Mouse (Mus musculus) cortical plate, adult 2 months (tissue): ENCODE results near the gene Dscam. TPM values are rescaled to one million over a fixed set of nuclear protein-coding genes. Genes with fewer than 3 reads are reported as not detected.

ENCODE experiments used
- H3K27ac ChIP-seq: fragments of 200-500 bp; 2 replicates; pipeline ENCODE4 v1.5.1; 2012; ENCODE audit warnings: low read length, control low read depth, inconsistent platforms; ENCODE audit not compliant: insufficient read depth
- H3K4me1 ChIP-seq: fragments of 200-500 bp; 2 replicates; pipeline ENCODE4 v1.6.1; 2011; ENCODE audit warnings: low read length; ENCODE audit not compliant: control insufficient read depth, insufficient read depth
- H3K4me3 ChIP-seq: fragments of 200-500 bp; 2 replicates; pipeline ENCODE4 v1.5.1; 2011; ENCODE audit warnings: mild to moderate bottlenecking, low read length, control low read depth; ENCODE audit not compliant: insufficient read depth
- CTCF ChIP-seq: fragments of 200-500 bp; IDR thresholded peaks from 2 replicates; pipeline ENCODE4 v1.5.1; 2011; ENCODE audit warnings: mild to moderate bottlenecking, control low read depth, low read length; ENCODE audit not compliant: insufficient read depth; ENCODE audit errors: extremely low read depth
- POLR2A ChIP-seq: fragments of 200-500 bp; IDR thresholded peaks from 2 replicates; pipeline ENCODE4 v1.6.1; 2011; ENCODE audit warnings: mild to moderate bottlenecking, low read length, control low read depth; ENCODE audit not compliant: insufficient read depth; ENCODE audit errors: extremely low read depth
- polyA plus RNA-seq: library from polyadenylated mRNA; depleted of rRNA; stranded (reverse); fragments of >200 nt; gene quantifications from 2 replicates; pipeline ENCODE4 v1.2.3, GENCODE M21; 2012

The Dscam gene
- polyA plus RNA-seq, 1 experiment = 20.4 TPM

- no peak overlapping the region for H3K27ac ChIP-seq
- H3K4me1 ChIP-seq = peaks cover 13% of the 10 kb centered on the region
- TF ChIP-seq CTCF (no peak), POLR2A (no peak)
- no peak overlapping the region for H3K4me3 ChIP-seq
These were observed 161.2 kb downstream of the Dscam start for GRCm38 (mm10) chr16:97009116-97010055.

GRCm38 (mm10) chr16:97007892-97008527 is 162.5 kb downstream of the Dscam start:
- no peak overlapping the region for H3K4me3 ChIP-seq
- TF ChIP-seq CTCF = no peak
- TF ChIP-seq POLR2A = no peak
- H3K27ac ChIP-seq = no peak overlapping the region
- H3K4me1 ChIP-seq = peaks cover 13% of the 10 kb centered on the region

- Histone ChIP-seq H3K4me3 (no peak overlapping the region), H3K4me1 (peaks cover 13% of the 10 kb centered on the region), H3K27ac (no peak overlapping the region)
- TF ChIP-seq CTCF = no peak
These were observed 163.7 kb downstream of the Dscam start for GRCm38 (mm10) chr16:97006854-97007182.

GRCm38 (mm10) chr16:97006041-97006853 is 164.3 kb downstream of the Dscam start:
- TF ChIP-seq POLR2A = no peak
- TF ChIP-seq CTCF = no peak
- no peak overlapping the region for H3K4me3 ChIP-seq
- H3K27ac ChIP-seq = no peak overlapping the region
- peaks cover 13% of the 10 kb centered on the region for H3K4me1 ChIP-seq

- TF ChIP-seq CTCF (no peak), POLR2A (no peak)
- Histone ChIP-seq H3K27ac (no peak overlapping the region), H3K4me3 (no peak overlapping the region), H3K4me1 (peaks cover 6% of the 10 kb centered on the region)
These were observed 166.6 kb downstream of the Dscam start for GRCm38 (mm10) chr16:97003965-97004364.

- Histone ChIP-seq H3K4me1 (peaks cover 5% of the 10 kb centered on the region), H3K4me3 (no peak overlapping the region), H3K27ac (no peak overlapping the region)
- no peak for TF ChIP-seq POLR2A
- no peak for TF ChIP-seq CTCF
These were observed 167.7 kb downstream of the Dscam start for GRCm38 (mm10) chr16:97002837-97003236.

- TF ChIP-seq POLR2A = no peak
- TF ChIP-seq CTCF = no peak
These were observed 168.4 kb downstream of the Dscam start for GRCm38 (mm10) chr16:97002189-97002588.

GRCm38 (mm10) chr16:96996854-96997253 is 173.7 kb downstream of the Dscam start:
- H3K27ac ChIP-seq = no peak overlapping the region
- H3K4me1 ChIP-seq = peaks cover 3% of the 10 kb centered on the region; the same call in 1 of the 2 replicates
- no peak for TF ChIP-seq POLR2A
- no peak overlapping the region for H3K4me3 ChIP-seq

More at GRCm38 (mm10) chr16:97002189-97002588, 168.4 kb downstream of the Dscam start:
- H3K4me3 ChIP-seq = no peak overlapping the region
- H3K27ac ChIP-seq = no peak overlapping the region
- peaks cover 5% of the 10 kb centered on the region for H3K4me1 ChIP-seq

GRCm38 (mm10) chr16:96995858-96996257 is 174.7 kb downstream of the Dscam start:
- H3K4me3 ChIP-seq = no peak overlapping the region
- no peak for TF ChIP-seq POLR2A
- no peak for TF ChIP-seq CTCF
- H3K4me1 ChIP-seq = peaks cover 2% of the 10 kb centered on the region; the same call in 1 of the 2 replicates
- H3K27ac ChIP-seq = no peak overlapping the region

GRCm38 (mm10) chr16:96987396-96987795 is 183.2 kb downstream of the Dscam start:
- H3K4me3 ChIP-seq = no peak overlapping the region
- TF ChIP-seq CTCF = no peak
- H3K27ac ChIP-seq = no peak overlapping the region
- no peaks in the 10 kb centered on the region for H3K4me1 ChIP-seq
